Mouse (Mus musculus) CH12.LX (cell line): Measurements from ENCODE around the gene Rnf41.

Experiments
- CTCF ChIP-seq, 2 experiments: IDR thresholded peaks in 1 of 2; conservative IDR thresholded peaks in 1 of 2; 2 replicates each; pipeline ENCODE4 v1.5.1; 2011 to 2012; ENCODE audit warnings: low read depth in 2 of 2, low read length in 2 of 2, improper control_type of control experiment in 1 of 2, inconsistent platforms in 1 of 2, mild to moderate bottlenecking in 1 of 2, moderate library complexity in 1 of 2
- JUND ChIP-seq: conservative IDR thresholded peaks from 2 replicates; pipeline ENCODE4 v1.6.1; 2011; ENCODE audit warnings: low read depth, low read length, improper control_type of control experiment
- POLR2A ChIP-seq: IDR thresholded peaks from 2 replicates; pipeline ENCODE4 v1.6.1; 2011; ENCODE audit warnings: low read depth, mild to moderate bottlenecking, improper control_type of control experiment, low read length
- SIN3A ChIP-seq: IDR thresholded peaks from 2 replicates; pipeline ENCODE4 v1.6.1; 2012; ENCODE audit warnings: low read length, improper control_type of control experiment, inconsistent platforms
- ZKSCAN1 ChIP-seq: IDR thresholded peaks from 2 replicates; pipeline ENCODE4 v1.6.1; 2012; ENCODE audit warnings: low read depth, inconsistent platforms, low read length, improper control_type of control experiment, borderline replicate concordance
- ZNF384 ChIP-seq: IDR thresholded peaks from 2 replicates; pipeline ENCODE4 v1.6.1; 2012; ENCODE audit warnings: low read depth, low read length, improper control_type of control experiment, inconsistent platforms

DNA sequence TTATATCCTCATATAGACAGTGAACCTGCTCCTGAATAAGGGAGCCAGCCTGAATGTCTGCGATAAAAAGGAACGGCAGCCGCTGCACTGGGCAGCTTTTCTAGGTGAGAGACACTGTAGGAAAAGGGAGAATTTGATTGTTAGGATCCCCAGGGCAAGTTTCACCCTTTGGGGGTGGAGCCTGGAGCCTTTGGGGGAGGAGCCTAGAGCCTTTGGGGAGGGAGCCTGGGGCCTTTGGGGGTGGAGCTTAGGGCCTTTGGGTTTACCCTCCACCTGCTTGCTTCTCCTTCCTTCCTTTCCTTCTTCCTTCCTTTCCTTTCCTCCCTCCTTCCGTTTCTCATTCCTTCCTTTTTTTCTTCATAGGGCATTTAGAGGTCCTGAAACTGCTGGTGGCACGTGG is 30.9 kb upstream of the Rnf41 start:
- TF ChIP-seq JUND (no peak), SIN3A (no peak), ZNF384 (no peak), CTCF (conservative IDR thresholded peaks at IDR 0.05 in 1 of 2, IDR thresholded peaks at IDR 0.05 in 1 of 2; ENCODE audit: low read depth in 2 of 2, low read length in 2 of 2) (no peak), POLR2A (no peak), ZKSCAN1 (no peak)
